Mouse (Mus musculus) midbrain, embryonic 15.5 days (tissue): ENCODE measurements around the gene Spryd3. TPM values are rescaled to one million over a fixed set of nuclear protein-coding genes. Genes with fewer than 3 reads are reported as not detected.
A peak's percentile ranks its signal among the peaks of the same experiment; 100 is the strongest.
"Not testable (repeated sequence)": the region's sequence is repeated elsewhere in the genome, so short reads cannot be mapped to it uniquely, and the experiment has no call there.

Experiments used
- ATAC-seq: fragments of 200-750 bp; cut with Nextera tagmentation; replicated peaks from 2 replicates; pipeline ENCODE4 v1.8.0; 2017; ENCODE audit warnings: moderate TSS enrichment
- H3K27ac ChIP-seq: fragments of 300-500 bp; sonication (generic); 2 replicates; pipeline ENCODE4 v1.5.1; 2015; ENCODE audit warnings: mild to moderate bottlenecking, inconsistent platforms
- H3K27me3 ChIP-seq: fragments of 300-500 bp; sonication (generic); replicated peaks from 2 replicates; pipeline ENCODE4 v1.6.1; 2015; ENCODE audit warnings: inconsistent platforms
- H3K36me3 ChIP-seq: fragments of 300-500 bp; sonication (generic); replicated peaks from 2 replicates; pipeline ENCODE4 v1.6.1; 2015; ENCODE audit warnings: inconsistent platforms
- H3K4me1 ChIP-seq: fragments of 300-500 bp; sonication (generic); 2 replicates; pipeline ENCODE4 v1.6.1; 2015; ENCODE audit warnings: inconsistent platforms
- H3K4me2 ChIP-seq: fragments of 300-500 bp; sonication (generic); 2 replicates; pipeline ENCODE4 v1.6.1; 2015; ENCODE audit warnings: inconsistent platforms, mild to moderate bottlenecking, moderate library complexity
- H3K4me3 ChIP-seq: fragments of 300-500 bp; sonication (generic); 2 replicates; pipeline ENCODE4 v1.5.1; 2015; ENCODE audit warnings: mild to moderate bottlenecking, inconsistent platforms
- H3K9ac ChIP-seq: fragments of 300-500 bp; sonication (generic); 2 replicates; pipeline ENCODE4 v1.6.1; 2015; ENCODE audit warnings: mild to moderate bottlenecking, inconsistent platforms
- H3K9me3 ChIP-seq: fragments of 300-500 bp; sonication (generic); 2 replicates; pipeline ENCODE4 v1.6.1; 2016; ENCODE audit warnings: inconsistent platforms
- WGBS: fragments of 180-500 bp; shearing (Covaris S2); methylation state at CpG from one replicate; pipeline ENCODE4 v1.1.7; 2015; ENCODE audit warnings: mixed read lengths; 5-methylcytosine and 5-hydroxymethylcytosine counted together
- polyA plus RNA-seq: library from polyadenylated mRNA; unstranded; fragments of >200 nt; fragmentation: Nextera tagmentation; extraction: Ambion mirVana; gene quantifications from 2 replicates; pipeline ENCODE4 v1.2.1, GENCODE M21; 2015

Gene Spryd3
- polyA plus RNA-seq, 1 experiment from 2014 or later, result 80.2 TPM

DNA sequence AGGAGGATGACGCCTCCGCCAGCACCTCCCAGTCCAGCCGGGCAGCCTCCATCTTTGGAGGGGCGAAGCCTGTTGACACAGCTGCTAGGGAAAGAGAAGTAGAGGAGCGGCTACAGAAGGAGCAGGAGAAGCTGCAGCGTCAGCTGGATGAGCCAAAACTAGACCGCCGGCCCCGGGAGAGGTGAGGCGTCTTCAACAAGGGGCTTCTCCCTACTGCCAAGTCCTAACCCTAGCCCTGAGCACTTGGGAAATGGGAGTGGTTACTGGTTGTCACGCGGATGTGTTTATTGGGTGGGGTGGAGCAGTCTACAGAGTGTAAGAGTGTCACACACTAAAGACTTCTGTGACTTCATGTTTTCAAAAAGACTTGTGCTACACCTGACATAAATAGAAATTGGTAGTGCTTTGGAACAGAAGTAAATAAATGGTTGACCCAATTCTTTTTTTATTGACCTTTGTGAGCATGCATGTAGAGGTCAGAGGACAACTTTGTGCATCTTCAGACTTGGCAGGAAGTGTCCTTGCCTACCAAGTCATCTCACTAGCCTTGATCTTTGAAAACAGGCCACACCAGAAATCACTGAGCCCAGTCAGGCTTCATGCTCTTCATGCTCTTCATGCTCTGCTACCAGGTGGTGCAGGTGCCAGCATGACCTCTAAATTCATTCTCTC, 46.0 kb downstream of the Spryd3 start:
- no peak overlapping the region for H3K4me2 ChIP-seq
- no peak overlapping the region for H3K4me3 ChIP-seq
- no peaks in the 10 kb centered on the region for H3K4me1 ChIP-seq
- no peaks in the 10 kb centered on the region for H3K27me3 ChIP-seq
- no peaks in the 10 kb centered on the region for H3K9me3 ChIP-seq
- H3K27ac ChIP-seq, result no peak overlapping the region
- ATAC-seq, result no peak
- 84% methylated on average over 12 of the region's 12 CpGs for WGBS
- H3K9ac ChIP-seq, result no peak overlapping the region
- peaks cover 87% of the 10 kb centered on the region for H3K36me3 ChIP-seq

DNA sequence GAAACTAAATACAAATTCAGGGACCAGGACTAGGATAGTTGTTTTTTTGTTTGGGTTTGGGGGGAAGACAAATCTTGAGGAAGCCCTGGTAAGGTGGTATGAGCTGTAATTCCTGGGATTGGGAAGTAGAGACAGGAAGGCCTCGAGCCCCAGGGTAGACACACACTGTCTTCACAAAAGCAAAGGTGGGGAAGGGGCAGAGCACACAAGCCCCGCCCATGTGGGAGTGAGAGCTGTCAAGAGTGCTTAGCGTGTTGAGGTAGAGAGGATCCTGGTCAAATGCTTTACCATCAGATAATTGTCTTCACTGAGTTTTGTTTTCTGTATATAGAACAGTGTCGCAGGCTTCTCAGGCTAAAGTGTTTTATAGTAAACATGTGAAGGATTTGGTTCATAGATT, 53.0 kb downstream of the Spryd3 start:
- WGBS, result 90% methylated on average over 4 of the region's 4 CpGs
- Histone ChIP-seq H3K4me2 (no peak overlapping the region), H3K9ac (no peak overlapping the region), H3K4me1 (no peaks in the 10 kb centered on the region), H3K27ac (no peak overlapping the region), H3K27me3 (no peaks in the 10 kb centered on the region), H3K4me3 (no peak overlapping the region), H3K9me3 (no peaks in the 10 kb centered on the region), H3K36me3 (peaks cover 33% of the 10 kb centered on the region)
- ATAC-seq, result no peak

DNA sequence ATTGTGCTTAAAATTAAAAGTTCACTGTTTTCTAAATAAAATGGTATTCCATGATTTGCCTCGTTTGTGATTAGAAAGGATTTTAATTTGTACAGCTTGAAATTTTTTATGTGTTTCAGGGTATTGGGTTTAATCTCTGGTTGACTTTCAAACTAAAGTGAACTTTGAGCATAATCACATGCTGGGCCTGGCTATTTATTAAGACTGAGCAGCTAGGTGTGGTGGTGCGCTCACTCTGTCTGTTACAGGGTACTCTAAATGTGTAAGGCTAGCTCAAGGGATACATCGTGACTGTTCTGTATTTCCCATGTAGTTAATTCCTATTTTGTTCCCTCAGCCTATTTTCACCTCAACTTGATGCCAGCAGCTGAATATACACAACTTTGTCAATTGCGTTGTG, 53.9 kb downstream of the Spryd3 start:
- 0 out of 2 replicates have a peak, but pooled peaks cover 3% of the 10 kb centered on the region for H3K4me1 ChIP-seq
- H3K4me2 ChIP-seq, result no peak overlapping the region
- no peaks in the 10 kb centered on the region for H3K9me3 ChIP-seq
- WGBS, result 89% methylated on average over 4 of the region's 4 CpGs
- no peak overlapping the region for H3K9ac ChIP-seq
- H3K27ac ChIP-seq, result no peak overlapping the region
- no peak overlapping the region for H3K4me3 ChIP-seq
- H3K27me3 ChIP-seq, result no peaks in the 10 kb centered on the region
- no peak for ATAC-seq
- peaks cover 26% of the 10 kb centered on the region for H3K36me3 ChIP-seq

DNA sequence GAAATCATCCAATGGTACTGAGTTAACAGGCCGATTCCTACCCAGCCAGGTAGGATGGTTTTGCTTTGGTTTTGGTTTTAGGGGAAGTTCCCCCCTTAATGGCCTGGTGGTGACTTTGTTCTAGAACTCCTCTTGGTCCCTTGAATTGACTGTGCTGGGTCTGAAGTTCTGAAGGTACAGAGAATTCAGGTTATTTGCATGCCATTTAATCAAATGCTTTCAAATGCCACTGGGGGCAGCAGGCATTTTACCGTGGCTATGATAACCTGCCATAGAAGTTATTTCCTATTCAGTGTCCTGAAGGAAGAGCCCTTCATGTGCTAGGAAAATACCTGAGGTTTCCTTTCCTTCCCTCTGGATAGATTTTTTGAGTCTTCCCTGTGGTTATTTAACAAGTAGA, 55.6 kb downstream of the Spryd3 start:
- WGBS, result 62% methylated on average over 2 of the region's 2 CpGs
- Histone ChIP-seq H3K27ac (no peak overlapping the region), H3K9me3 (no peaks in the 10 kb centered on the region), H3K36me3 (peaks cover 12% of the 10 kb centered on the region), H3K9ac (no peak overlapping the region), H3K27me3 (no peaks in the 10 kb centered on the region), H3K4me2 (no peak overlapping the region), H3K4me3 (no peak overlapping the region), H3K4me1 (peaks cover 13% of the 10 kb centered on the region)
- no peak for ATAC-seq

DNA sequence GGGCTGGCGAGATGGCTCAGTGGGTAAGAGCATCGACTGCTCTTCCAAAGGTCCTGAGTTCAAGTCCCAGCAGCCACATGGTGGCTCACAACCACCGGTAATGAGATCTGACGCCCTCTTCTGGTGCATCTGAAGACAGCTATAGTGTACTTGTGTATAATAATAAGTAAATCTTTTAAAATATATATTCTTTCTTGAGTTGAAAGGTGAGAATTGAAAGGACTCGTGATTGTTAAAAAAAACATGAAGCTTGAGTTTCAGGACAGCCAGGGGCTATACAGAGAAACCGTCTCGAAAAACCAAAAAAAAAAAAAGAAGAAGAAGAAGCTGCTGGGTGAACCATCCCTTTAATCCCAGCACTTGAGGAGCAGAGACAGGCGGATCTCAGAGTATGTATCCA, 56.1 kb downstream of the Spryd3 start:
- not testable (repeated sequence) for ATAC-seq

DNA sequence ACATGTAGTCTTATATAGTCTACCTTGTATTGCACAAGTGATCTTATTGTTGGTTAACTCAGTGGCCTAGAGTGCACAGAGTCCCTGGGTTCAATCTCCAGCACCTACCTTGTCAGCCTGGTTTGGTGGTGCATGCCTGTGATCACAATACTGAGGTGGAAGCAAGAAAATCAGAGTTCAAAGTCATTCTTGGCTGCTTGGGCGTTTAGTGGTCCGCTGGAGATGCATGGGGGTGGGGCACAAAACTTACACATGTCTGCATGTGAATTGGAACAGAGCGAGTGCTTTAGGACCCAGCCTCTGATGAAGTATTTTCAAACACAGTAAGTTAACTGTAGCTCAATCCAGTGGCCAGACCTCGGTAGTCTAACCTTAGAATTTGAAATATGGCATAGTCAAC, 56.8 kb downstream of the Spryd3 start:
- H3K27ac ChIP-seq, result no peak overlapping the region
- peaks cover 23% of the 10 kb centered on the region for H3K4me1 ChIP-seq
- no peak overlapping the region for H3K4me2 ChIP-seq
- no peak for ATAC-seq
- H3K27me3 ChIP-seq, result no peaks in the 10 kb centered on the region
- peaks cover 7% of the 10 kb centered on the region for H3K36me3 ChIP-seq
- H3K9ac ChIP-seq, result no peak overlapping the region
- H3K9me3 ChIP-seq, result no peaks in the 10 kb centered on the region
- no peak overlapping the region for H3K4me3 ChIP-seq
- WGBS, result 85% methylated on average over 4 of the region's 4 CpGs

More for the DNA sequence above, 56.1 kb downstream of the Spryd3 start:
- 81% methylated on average over 8 of the region's 8 CpGs for WGBS
- H3K9me3 ChIP-seq, H3K4me2 ChIP-seq, H3K9ac ChIP-seq, H3K27ac ChIP-seq, H3K27me3 ChIP-seq, H3K4me3 ChIP-seq: not testable (repeated sequence)
- Histone ChIP-seq H3K36me3 (peaks cover 12% of the 10 kb centered on the region), H3K4me1 (peaks cover 18% of the 10 kb centered on the region)

DNA sequence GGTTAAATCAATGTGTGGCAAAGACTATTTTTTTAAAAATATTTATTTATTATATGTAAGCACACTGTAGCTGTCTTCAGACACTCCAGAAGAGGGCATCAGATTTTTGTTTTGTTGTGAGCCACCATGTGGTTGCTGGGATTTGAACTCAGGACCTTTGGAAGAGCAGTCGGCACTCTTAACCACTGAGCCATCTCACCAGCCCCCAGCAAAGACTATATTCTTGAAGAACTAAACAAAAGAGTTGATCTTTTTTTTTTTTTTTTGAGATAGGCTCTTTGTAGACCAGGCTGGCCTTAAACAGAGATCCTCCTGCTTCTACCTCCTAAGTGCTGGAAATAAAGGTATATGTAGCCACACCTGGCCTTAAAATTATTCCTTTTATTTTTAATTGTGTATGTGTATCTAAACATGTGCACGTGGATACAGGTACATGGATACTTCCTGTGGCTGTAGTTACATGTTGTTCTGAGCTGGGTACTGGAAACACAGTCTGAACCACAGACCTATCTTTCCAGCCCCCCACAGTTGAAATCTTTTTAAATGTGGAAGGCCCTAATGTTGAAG, 58.8 kb downstream of the Spryd3 start:
- H3K27me3 ChIP-seq, result no peaks in the 10 kb centered on the region
- 93% methylated on average over 2 of the region's 2 CpGs for WGBS
- H3K9ac ChIP-seq, result no peak overlapping the region
- H3K4me3 ChIP-seq, result no peak overlapping the region
- H3K9me3 ChIP-seq, result no peaks in the 10 kb centered on the region
- peaks cover 27% of the 10 kb centered on the region for H3K4me1 ChIP-seq
- no peak for ATAC-seq
- no peak overlapping the region for H3K4me2 ChIP-seq
- no peaks in the 10 kb centered on the region for H3K36me3 ChIP-seq
- H3K27ac ChIP-seq, result no peak overlapping the region

DNA sequence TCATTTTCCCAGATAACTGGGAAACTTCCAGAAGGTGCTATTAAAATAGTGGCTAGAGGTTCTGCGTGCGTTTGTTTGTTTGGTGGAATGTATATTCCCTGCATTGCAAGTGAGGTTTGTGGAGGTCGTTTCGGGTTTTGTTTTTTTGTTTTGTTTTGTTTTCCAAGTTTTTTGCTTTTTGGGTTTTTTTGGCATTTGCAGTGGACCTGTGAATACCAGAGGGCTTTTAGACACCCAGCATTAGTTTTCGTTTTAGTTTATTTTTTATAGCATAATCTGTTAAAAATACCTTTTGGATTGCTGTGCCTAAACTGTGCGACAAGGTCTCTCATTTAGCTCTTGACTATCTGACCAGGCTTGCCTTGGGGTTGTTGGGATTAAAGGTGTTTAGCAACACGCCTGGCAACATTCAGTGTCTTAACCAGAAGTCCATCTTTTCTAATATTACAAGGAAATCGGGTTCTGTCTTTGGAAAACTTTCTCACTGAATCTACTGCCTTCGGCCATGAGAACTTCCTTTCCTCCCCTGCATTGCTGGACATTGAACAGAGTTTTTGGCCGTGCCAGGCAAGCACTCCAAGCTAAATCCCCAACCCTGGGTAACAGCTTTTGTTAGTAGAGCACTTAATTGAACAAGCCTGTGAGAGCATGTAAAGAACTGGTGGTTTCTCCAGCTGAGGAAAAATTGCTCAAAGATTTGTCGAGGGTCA, 61.0 kb downstream of the Spryd3 start:
- Histone ChIP-seq H3K9me3 (no peaks in the 10 kb centered on the region), H3K36me3 (no peaks in the 10 kb centered on the region), H3K4me2 (peak overlapping the region; percentile 70), H3K27me3 (peaks cover 4% of the 10 kb centered on the region; the same call in 1 of the 2 replicates), H3K9ac (peak overlapping the region; percentile 94), H3K27ac (peak overlapping the region; percentile 98), H3K4me3 (peak overlapping the region; percentile 64), H3K4me1 (peaks cover 27% of the 10 kb centered on the region)
- WGBS, result 14% methylated on average over 11 of the region's 11 CpGs
- no peak for ATAC-seq

DNA sequence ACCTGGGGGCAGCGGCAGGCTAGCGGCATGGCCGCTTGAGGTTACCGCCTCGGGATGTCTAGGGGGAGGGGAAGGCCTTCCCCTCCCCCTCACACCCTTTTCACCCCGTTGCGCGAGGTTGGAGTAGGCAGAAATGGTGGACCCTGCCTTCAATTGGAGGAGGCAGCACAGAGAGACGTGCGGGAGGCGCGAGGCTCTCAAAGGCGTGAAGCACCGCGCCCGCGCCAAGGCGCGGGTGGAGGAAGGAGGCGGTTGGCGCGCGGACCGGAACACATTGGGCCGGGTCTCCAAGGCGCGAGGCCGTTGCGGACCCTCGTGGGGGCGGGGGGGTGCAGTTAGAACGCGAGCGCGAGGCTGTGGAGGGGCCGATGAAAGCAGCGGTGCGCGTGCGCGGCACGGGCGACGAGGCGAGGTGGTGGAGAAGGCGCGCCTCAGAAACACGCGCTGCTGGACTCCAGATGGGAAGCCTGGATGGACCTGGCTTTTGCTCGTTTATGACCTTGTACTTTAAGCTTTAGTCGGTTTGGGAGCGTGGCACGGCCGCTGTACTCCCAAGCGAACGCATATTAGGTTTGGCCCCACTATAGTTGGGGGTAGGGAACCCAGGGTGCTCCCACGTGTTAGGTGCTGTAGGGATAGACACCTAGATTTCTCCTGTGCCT, 61.8 kb downstream of the Spryd3 start:
- peak; percentile 59 for ATAC-seq
- Histone ChIP-seq H3K9me3 (no peaks in the 10 kb centered on the region), H3K9ac (peak overlapping the region; percentile 94), H3K36me3 (no peaks in the 10 kb centered on the region), H3K4me2 (peak overlapping the region; percentile 70), H3K27ac (peak overlapping the region; percentile 98), H3K27me3 (peaks cover 4% of the 10 kb centered on the region; the same call in 1 of the 2 replicates), H3K4me3 (peak overlapping the region; percentile 64), H3K4me1 (peaks cover 27% of the 10 kb centered on the region)
- WGBS, result under 1% methylated on average over 57 of the region's 57 CpGs

DNA sequence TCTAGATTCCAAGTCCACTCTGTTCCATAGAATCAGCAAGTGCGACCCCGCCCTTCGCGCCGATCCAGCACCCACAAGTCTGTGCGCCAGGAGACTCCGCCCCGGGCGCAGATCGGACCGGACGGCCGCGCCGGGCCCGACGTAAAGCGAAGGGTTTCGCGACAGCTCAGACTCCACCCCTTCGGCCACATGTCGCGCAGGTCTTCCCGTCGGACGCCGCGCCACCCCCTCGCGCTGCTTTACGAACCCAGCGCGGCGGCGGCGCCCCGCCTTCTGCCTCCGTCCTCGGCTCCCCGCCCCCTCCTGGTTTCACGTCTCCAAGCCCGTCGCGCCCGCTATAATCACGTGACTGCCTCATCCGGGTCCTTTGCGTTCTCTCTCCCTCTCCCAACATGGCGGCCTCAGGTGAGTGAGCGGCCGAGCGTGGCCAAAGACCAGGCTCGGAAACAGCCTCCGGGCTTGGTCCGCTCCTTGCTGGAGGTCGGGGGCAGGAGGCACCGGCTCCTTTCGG, 62.4 kb downstream of the Spryd3 start, which contains the start of gene Eif4b:
Eif4b (plus strand) TSS at position 215 of the 511 bp plus-strand sequence.
- under 1% methylated on average over 58 of the region's 58 CpGs for whole genome bisulfite sequencing
- Histone ChIP-seq H3K27ac (peak within 1 kb of the TSS; percentile 98), H3K4me1 (peaks cover 27% of the 10 kb centered on the region), H3K27me3 (peaks cover 4% of the 10 kb centered on the region; the same call in 1 of the 2 replicates), H3K9me3 (no peaks in the 10 kb centered on the region), H3K36me3 (no peaks in the 10 kb centered on the region), H3K9ac (peak within 1 kb of the TSS; percentile 94), H3K4me2 (peak within 1 kb of the TSS; percentile 70), H3K4me3 (peak within 1 kb of the TSS; percentile 64)
- ATAC-seq, result peak; percentile 92

DNA sequence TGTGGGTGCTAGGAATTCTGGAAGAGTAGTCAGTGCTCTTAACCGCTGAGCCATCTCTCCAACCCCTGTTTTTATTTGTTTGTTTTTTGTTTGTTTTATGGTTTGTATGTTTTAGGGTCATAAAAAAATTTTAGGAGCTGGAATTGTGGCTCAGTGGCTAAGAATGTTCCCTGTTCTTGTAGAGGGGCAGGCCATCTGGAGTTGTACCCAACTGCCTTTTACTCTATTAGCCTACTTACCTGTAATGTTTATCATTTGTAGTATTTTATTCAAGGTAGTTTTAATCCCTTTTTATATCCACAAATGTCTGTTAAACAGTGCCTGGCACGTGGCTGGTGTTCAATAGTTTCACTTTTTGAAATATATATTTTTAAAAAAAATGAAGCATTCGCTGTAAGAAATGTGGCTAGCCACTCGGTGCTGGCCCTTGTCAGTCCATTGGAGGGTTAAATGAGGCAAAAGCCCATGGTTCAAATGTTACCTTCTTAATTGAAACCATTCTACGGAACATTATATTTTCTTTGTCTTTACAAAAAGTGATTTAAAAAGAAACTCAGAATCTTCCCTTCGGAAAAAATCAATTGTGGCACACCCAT, 63.0 kb downstream of the Spryd3 start:
- peak; percentile 59 for ATAC-seq
- 17% methylated on average over 6 of the region's 6 CpGs for WGBS
- H3K9me3 ChIP-seq, result no peaks in the 10 kb centered on the region
- peak overlapping the region; percentile 98 for H3K27ac ChIP-seq
- H3K4me1 ChIP-seq, result peaks cover 27% of the 10 kb centered on the region
- H3K27me3 ChIP-seq, result peaks cover 4% of the 10 kb centered on the region; the same call in 1 of the 2 replicates
- no peaks in the 10 kb centered on the region for H3K36me3 ChIP-seq
- peak overlapping the region; percentile 70 for H3K4me2 ChIP-seq
- H3K9ac ChIP-seq, result peak overlapping the region; percentile 23
- H3K4me3 ChIP-seq, result peak overlapping the region; percentile 64
